Mouse (Mus musculus) embryonic facial prominence, embryonic 12.5 days (tissue): ENCODE measurements around the gene Gm5901. TPM values are rescaled to one million over a fixed set of nuclear protein-coding genes. Genes with fewer than 3 reads are reported as not detected.

Source experiments
- ATAC-seq: fragments of 200-750 bp; cut with Nextera tagmentation; 2 replicates; pipeline ENCODE4 v1.8.0; 2017; ENCODE audit not compliant: insufficient number of reproducible peaks, insufficient read depth, low FRiP score, low TSS enrichment
- H3K27ac ChIP-seq: fragments of 300-500 bp; sonication (generic); 2 replicates; pipeline ENCODE4 v1.5.1; 2016; ENCODE audit warnings: mild to moderate bottlenecking
- H3K27me3 ChIP-seq: fragments of 300-500 bp; sonication (generic); 2 replicates; pipeline ENCODE4 v1.6.1; 2016; ENCODE audit warnings: mild to moderate bottlenecking, moderate library complexity
- H3K36me3 ChIP-seq: fragments of 300-500 bp; sonication (generic); 2 replicates; pipeline ENCODE4 v1.6.1; 2016; ENCODE audit warnings: mild to moderate bottlenecking
- H3K4me1 ChIP-seq: fragments of 300-500 bp; sonication (generic); 2 replicates; pipeline ENCODE4 v1.6.1; 2016
- H3K4me2 ChIP-seq: fragments of 300-500 bp; sonication (generic); replicated peaks from 2 replicates; pipeline ENCODE4 v1.6.1; 2016; ENCODE audit warnings: mild to moderate bottlenecking, moderate library complexity
- H3K4me3 ChIP-seq: fragments of 300-500 bp; sonication (generic); 2 replicates; pipeline ENCODE4 v1.5.1; 2016; ENCODE audit warnings: mild to moderate bottlenecking
- H3K9ac ChIP-seq: fragments of 300-500 bp; sonication (generic); 2 replicates; pipeline ENCODE4 v1.6.1; 2016; ENCODE audit warnings: mild to moderate bottlenecking, moderate library complexity
- H3K9me3 ChIP-seq: fragments of 300-500 bp; sonication (generic); 2 replicates; pipeline ENCODE4 v1.6.1; 2016; ENCODE audit warnings: mild to moderate bottlenecking, moderate library complexity
- WGBS: fragments of 180-500 bp; shearing (Covaris S2); methylation state at CpG from one replicate; pipeline ENCODE4 v1.1.7; 2016; 5-methylcytosine and 5-hydroxymethylcytosine counted together
- polyA plus RNA-seq: library from polyadenylated mRNA; unstranded; fragments of >200 nt; fragmentation: Nextera tagmentation; extraction: Ambion mirVana; gene quantifications from 2 replicates; pipeline ENCODE4 v1.2.1, GENCODE M21; 2016

The Gm5901 gene
- polyA plus RNA-seq, 1 experiment from 2014 or later, result not detected

GRCm38 (mm10) chr7:105373509-105373908 is 1.3 kb upstream of the Gm5901 start:
- no peaks in the 10 kb centered on the region for H3K4me1 ChIP-seq
- no peak overlapping the region for H3K4me2 ChIP-seq
- H3K9me3 ChIP-seq, result no peaks in the 10 kb centered on the region
- H3K27ac ChIP-seq, result no peak overlapping the region
- H3K4me3 ChIP-seq, result no peak overlapping the region
- H3K27me3 ChIP-seq, result no peaks in the 10 kb centered on the region
- H3K36me3 ChIP-seq, result peaks cover 27% of the 10 kb centered on the region
- WGBS, result 92% methylated on average over 4 of the region's 4 CpGs
- H3K9ac ChIP-seq, result no peak overlapping the region
- no peak for ATAC-seq

GRCm38 (mm10) chr7:105373976-105374375 is 862 bp upstream of the Gm5901 start:
- Histone ChIP-seq H3K9me3 (no peaks in the 10 kb centered on the region), H3K27me3 (no peaks in the 10 kb centered on the region), H3K4me3 (no peak overlapping the region), H3K36me3 (peaks cover 32% of the 10 kb centered on the region), H3K9ac (no peak overlapping the region), H3K27ac (no peak overlapping the region), H3K4me1 (no peaks in the 10 kb centered on the region), H3K4me2 (no peak overlapping the region)
- no peak for ATAC-seq
- WGBS, result 94% methylated on average over 3 of the region's 3 CpGs

DNA sequence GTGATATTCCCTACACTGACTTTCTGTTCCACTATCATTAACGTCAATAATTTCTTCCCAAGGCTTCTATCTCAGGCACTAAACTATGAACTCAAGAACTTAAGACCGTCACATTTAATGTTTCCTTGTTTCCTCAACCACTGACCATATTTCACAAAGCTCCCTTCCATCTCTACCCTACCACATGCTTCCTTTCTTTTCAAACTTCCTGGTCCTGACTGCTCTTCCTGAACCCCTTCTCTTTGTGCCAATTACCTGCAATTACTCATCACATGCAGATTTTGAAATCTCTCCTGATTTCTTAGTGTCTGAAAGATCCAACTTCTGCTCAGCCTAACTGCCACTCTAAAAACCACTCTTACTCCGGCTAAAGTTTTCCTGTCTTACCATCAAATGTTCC is 5.5 kb downstream of the Gm5901 start:
- no peak overlapping the region for H3K4me3 ChIP-seq
- no peak overlapping the region for H3K4me2 ChIP-seq
- H3K36me3 ChIP-seq, result peaks cover 78% of the 10 kb centered on the region
- 93% methylated on average over 3 of the region's 3 CpGs for WGBS
- no peaks in the 10 kb centered on the region for H3K4me1 ChIP-seq
- ATAC-seq, result no peak
- H3K9ac ChIP-seq, result no peak overlapping the region
- H3K27ac ChIP-seq, result no peak overlapping the region
- H3K9me3 ChIP-seq, result no peaks in the 10 kb centered on the region
- no peaks in the 10 kb centered on the region for H3K27me3 ChIP-seq

- Histone ChIP-seq H3K4me1 (no peaks in the 10 kb centered on the region), H3K27me3 (no peaks in the 10 kb centered on the region), H3K9me3 (no peaks in the 10 kb centered on the region), H3K4me3 (no peak overlapping the region), H3K36me3 (peaks cover 68% of the 10 kb centered on the region), H3K9ac (no peak overlapping the region), H3K27ac (no peak overlapping the region), H3K4me2 (no peak overlapping the region)
- ATAC-seq, result no peak
- 89% methylated on average over 2 of the region's 2 CpGs for WGBS
Measured at GRCm38 (mm10) chr7:105387696-105388095, 12.9 kb downstream of the Gm5901 start.

DNA sequence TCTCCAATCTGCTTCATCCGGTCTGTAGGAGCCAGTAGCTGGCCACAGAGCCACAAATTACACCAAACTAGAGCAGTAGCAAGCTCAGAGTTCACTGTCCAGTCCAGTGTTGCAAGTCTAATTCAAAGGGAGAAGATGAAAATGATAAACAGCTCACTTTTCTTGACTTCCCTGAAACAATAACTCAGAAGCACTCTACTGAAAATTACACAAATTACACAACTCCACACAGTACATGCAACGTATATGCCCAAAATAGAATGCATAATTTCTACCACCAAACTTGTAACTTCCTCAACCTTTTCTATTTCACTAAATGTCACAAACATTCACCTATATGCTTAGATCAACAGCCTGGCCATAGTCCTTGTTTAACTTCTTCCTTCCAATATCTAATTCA is 15.4 kb downstream of the Gm5901 start:
- Histone ChIP-seq H3K27me3 (no peaks in the 10 kb centered on the region), H3K4me2 (no peak overlapping the region), H3K9ac (no peak overlapping the region), H3K4me3 (no peak overlapping the region), H3K9me3 (no peaks in the 10 kb centered on the region), H3K27ac (no peak overlapping the region), H3K36me3 (peaks cover 47% of the 10 kb centered on the region), H3K4me1 (no peaks in the 10 kb centered on the region)
- ATAC-seq, result no peak
- WGBS, result 92% methylated on average over 2 of the region's 2 CpGs

DNA sequence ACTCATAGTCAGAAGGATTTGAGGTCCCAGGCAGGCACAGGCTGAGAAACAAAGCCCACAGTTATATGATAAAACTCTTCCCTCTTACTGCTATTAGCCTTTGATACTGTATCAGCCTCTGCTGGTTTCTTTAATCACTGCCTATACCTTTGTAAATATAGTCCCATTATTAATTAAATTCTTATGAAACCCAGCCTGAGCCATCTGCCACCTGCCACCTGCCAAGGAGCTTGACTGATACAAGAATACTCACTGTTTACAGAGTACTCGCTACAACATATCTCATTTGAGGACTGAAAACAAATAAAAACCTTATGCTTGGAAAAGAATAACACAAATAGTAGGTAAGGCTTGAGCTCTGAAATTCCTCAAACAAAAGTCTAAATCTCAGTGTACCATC is 19.8 kb downstream of the Gm5901 start:
- H3K36me3 ChIP-seq, result peaks cover 15% of the 10 kb centered on the region
- no peak overlapping the region for H3K9ac ChIP-seq
- peaks cover 4% of the 10 kb centered on the region; the same call in 1 of the 2 replicates for H3K4me1 ChIP-seq
- no peak overlapping the region for H3K27ac ChIP-seq
- 55% methylated on average over 1 of the region's 1 CpGs for WGBS
- H3K27me3 ChIP-seq, result no peaks in the 10 kb centered on the region
- no peak overlapping the region for H3K4me2 ChIP-seq
- no peak overlapping the region for H3K4me3 ChIP-seq
- no peaks in the 10 kb centered on the region for H3K9me3 ChIP-seq
- ATAC-seq, result no peak

DNA sequence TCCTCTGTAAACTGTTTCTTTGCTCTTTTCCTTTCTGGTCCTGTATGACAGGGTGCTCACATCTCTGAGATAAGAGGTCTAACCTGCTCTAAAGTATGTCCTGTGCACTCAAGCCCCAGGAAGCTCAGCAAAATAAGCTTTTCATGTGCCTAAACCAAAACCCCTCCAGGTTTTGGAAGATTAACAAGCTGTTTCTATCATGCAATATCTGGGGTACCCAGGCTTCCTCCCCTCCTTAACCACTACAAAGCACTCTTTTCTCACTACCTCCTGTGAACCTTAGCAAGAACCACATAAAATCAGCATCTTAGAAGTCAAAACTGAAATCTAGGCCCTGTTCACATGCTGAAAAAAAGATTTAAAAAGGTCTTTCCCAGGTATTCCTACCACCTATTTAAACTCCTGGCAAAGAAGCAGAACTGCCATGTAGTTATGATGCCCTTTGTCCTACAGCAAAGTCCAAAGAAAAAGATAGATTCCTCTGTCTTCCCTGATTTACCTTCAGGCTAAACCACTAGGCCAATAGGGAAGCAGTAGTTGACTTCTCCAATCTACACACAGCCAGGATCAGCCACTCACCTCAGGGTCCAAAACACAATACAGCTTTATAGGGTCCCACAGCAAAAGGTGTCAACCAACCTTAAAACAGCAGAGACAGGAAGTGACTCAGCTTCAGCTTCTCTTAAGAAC is 20.4 kb downstream of the Gm5901 start:
- H3K4me3 ChIP-seq, result no peak overlapping the region
- no peaks in the 10 kb centered on the region for H3K27me3 ChIP-seq
- H3K36me3 ChIP-seq, result peaks cover 10% of the 10 kb centered on the region; the same call in 1 of the 2 replicates
- H3K4me1 ChIP-seq, result peaks cover 4% of the 10 kb centered on the region; the same call in 1 of the 2 replicates
- H3K4me2 ChIP-seq, result no peak overlapping the region
- no peak overlapping the region for H3K27ac ChIP-seq
- H3K9me3 ChIP-seq, result no peaks in the 10 kb centered on the region
- ATAC-seq, result no peak
- no peak overlapping the region for H3K9ac ChIP-seq

DNA sequence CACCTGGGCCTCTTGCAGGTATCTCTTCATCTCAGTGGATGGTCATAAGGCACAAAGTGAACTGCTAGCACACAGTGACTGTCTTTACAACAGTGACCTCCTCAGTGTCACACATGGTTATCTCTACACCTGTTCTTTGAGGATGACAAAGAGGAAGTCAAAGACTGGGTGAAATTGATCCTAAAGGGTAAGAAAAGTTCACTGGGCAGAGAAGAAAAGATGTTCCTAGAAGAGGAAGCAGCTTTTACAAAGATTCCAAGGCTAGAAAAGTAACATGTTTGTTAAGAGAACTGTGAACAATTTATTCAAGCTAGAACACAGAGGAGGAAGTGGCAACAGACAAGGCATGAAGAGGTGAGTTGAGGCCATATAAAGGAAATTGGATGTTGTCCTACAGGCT is 21.3 kb downstream of the Gm5901 start:
- Histone ChIP-seq H3K4me2 (no peak overlapping the region), H3K27ac (no peak overlapping the region), H3K36me3 (peaks cover 10% of the 10 kb centered on the region; the same call in 1 of the 2 replicates), H3K27me3 (no peaks in the 10 kb centered on the region), H3K9me3 (no peaks in the 10 kb centered on the region), H3K9ac (no peak overlapping the region), H3K4me1 (peaks cover 4% of the 10 kb centered on the region; the same call in 1 of the 2 replicates), H3K4me3 (no peak overlapping the region)
- ATAC-seq, result no peak

GRCm38 (mm10) chr7:105399058-105399934 is 24.5 kb downstream of the Gm5901 start:
- H3K9ac ChIP-seq, result peak overlapping the region; percentile 90
- H3K4me3 ChIP-seq, result peak overlapping the region; percentile 92
- no peaks in the 10 kb centered on the region for H3K9me3 ChIP-seq
- H3K4me2 ChIP-seq, result peak overlapping the region; percentile 80
- no peaks in the 10 kb centered on the region for H3K27me3 ChIP-seq
- ATAC-seq, result peak; percentile 48
- H3K27ac ChIP-seq, result peak overlapping the region; percentile 58
- 0 out of 2 replicates have a peak, but pooled peaks cover 7% of the 10 kb centered on the region for H3K36me3 ChIP-seq
- H3K4me1 ChIP-seq, result peaks cover 4% of the 10 kb centered on the region; the same call in 1 of the 2 replicates
- WGBS, result 1% methylated on average over 25 of the region's 25 CpGs

DNA sequence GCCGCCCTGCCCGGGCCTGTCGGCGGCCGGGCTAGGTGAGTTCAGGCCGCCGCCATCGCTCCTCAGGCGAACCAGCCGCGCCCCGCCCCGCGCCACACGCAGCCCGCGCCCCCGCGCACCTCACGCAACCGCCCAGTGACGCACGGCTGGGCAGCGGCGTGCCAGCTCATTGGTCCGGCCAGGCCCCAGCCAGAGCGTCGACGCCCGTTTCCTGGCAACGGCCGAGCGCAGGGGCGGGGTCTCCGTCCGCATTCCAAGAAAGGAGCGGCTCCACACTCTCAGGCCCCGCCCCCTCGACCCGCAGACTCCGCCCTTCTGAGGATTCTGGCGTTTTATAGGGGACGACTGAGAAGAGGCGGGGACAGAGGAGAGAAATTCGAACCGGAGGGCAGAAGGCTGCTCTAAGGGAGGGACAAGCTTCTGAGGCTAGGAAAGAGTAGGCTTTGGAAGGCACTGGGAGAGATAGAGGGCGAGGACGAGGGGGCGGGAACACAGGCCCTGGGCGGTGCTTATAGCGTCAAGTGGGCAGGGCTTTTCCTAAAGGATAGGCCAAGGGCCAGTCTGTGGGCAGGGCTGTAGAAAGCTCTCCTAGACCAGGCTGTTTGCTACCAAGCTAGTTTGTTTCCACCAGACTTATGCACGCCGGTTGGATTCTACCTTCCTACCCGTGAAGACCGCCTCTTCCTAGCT is 25.2 kb downstream of the Gm5901 start, which contains the start of gene Fam160a2:
TSS of gene Fam160a2 (minus strand) at position 120 of the 690 bp plus-strand sequence.
- WGBS, result 1% methylated on average over 54 of the region's 55 CpGs
- H3K4me3 ChIP-seq, result peak within 1 kb of the TSS; percentile 92
- H3K27ac ChIP-seq, result peak within 1 kb of the TSS; percentile 63
- peak; percentile 99 for ATAC-seq
- no peaks in the 10 kb centered on the region for H3K9me3 ChIP-seq
- peak within 1 kb of the TSS; percentile 90 for H3K9ac ChIP-seq
- peak within 1 kb of the TSS; percentile 80 for H3K4me2 ChIP-seq
- peaks cover 4% of the 10 kb centered on the region; the same call in 1 of the 2 replicates for H3K4me1 ChIP-seq
- H3K27me3 ChIP-seq, result no peaks in the 10 kb centered on the region
- H3K36me3 ChIP-seq, result 0 out of 2 replicates have a peak, but pooled peaks cover 7% of the 10 kb centered on the region

- Histone ChIP-seq H3K4me3 (no peak within 1 kb of the TSS), H3K27me3 (no peaks in the 10 kb centered on the region), H3K9me3 (no peaks in the 10 kb centered on the region), H3K4me1 (no peaks in the 10 kb centered on the region; the same call in 1 of the 2 replicates), H3K36me3 (no peaks in the 10 kb centered on the region), H3K4me2 (no peak within 1 kb of the TSS), H3K9ac (no peak within 1 kb of the TSS), H3K27ac (no peak within 1 kb of the TSS)
- ATAC-seq, result no peak
- 66% methylated on average over 5 of the region's 5 CpGs for WGBS
Measured at GRCm38 (mm10) chr7:105404268-105404667, 29.4 kb downstream of the Gm5901 start, which contains the start of gene Cnga4. TSS of gene Cnga4 (plus strand) at chr7:105404568.
